In the genomic region with DNA sequence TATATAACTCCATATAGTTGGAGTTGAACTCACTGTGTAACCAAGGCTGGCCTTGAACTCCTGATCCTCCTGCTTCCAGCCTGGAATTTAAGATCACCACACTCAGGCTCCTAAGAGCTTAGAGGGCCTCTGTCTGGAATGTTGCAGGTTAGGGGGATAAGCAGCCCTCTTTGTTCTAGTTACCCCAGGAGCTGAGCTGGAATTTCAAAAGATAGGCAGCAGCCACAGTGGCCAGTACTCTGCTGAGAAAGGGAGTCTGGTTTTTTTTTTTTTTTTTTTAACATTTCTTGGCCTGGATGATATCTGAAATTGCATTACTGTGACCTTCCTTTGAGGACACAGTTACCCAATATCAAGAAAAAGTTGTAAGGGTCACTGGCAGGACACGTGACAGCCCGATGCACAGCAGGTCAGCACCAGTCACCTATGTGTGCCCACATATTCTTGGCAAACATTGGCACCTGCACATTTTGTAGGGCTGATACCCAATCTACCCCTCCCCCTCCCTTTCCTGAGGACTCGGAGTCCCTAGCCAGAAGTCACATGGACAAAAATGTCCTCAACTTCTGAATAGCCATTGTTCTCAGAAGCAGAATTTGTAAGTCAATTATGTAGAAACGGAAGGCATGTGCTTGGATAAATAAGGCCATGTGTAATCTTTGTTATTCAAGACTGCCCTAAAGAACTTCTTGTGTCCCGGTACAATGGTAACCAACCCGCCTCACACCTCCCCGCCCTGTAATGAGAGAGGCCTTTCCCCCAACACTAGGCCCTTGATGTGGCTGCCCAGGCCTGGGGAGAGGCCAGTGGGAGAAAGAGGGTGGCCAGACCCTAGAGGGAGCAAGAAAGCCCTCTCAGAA, we compare ENCODE assay signal across 9 mouse cellular contexts. TPM values are rescaled to one million over a fixed set of nuclear protein-coding genes. Genes with fewer than 3 reads are reported as not detected.
DNase-seq lines count a peak whose midpoint lies in the region; ATAC-seq lines count a peak whose summit lies in the region.
"Had no signal": no experiment of that assay in that cellular context is flagged by ENCODE, and none has a peak within 500 bp of the region (broad histone marks: within the 10 kb centered on the region; RNA-seq: fewer than 3 reads in every experiment).

No protein-coding gene starts in this region.

- DNase-seq in adrenal gland, adult (ENCODE audit: inconsistent age in 2 of 2, low spot score in 1 of 2), result peak; percentile 48 to 89
- DNase-seq in adrenal gland, adult 18-20 months (ENCODE audit: low spot score in 2 of 2), result no peak
- DNase-seq in R1 (ENCODE audit: low read depth, low spot score), result peak; percentile 92
- peak; percentile 19 to 46 for DNase-seq in left cerebral cortex, postnatal 14 days (ENCODE audit: low spot score in 2 of 2)
- DNase-seq in right cerebral cortex, postnatal 36 days (ENCODE audit: low spot score in 2 of 2), result peak; percentile 18 to 25
- DNase-seq in urinary bladder, postnatal 10 days (ENCODE audit: low spot score), result no peak

- H3K4me3 ChIP-seq in forebrain, embryonic 15.5 days, result no peak overlapping the region
- no peak overlapping the region for H3K4me3 ChIP-seq in hindbrain, embryonic 12.5 days

- intact Hi-C loops in left cerebral cortex, postnatal 14 days (cut with DNase I), result no loop called here

- H3K4me2 ChIP-seq in forebrain, embryonic 15.5 days (replicated peaks), result no peak overlapping the region
- no peak overlapping the region for H3K4me2 ChIP-seq in hindbrain, embryonic 12.5 days (replicated peaks)

- 12% methylated on average over 7 of the region's 7 CpGs for WGBS in forebrain, embryonic 15.5 days
- WGBS in hindbrain, embryonic 12.5 days, result 8% methylated on average over 7 of the region's 7 CpGs

- ATAC-seq in forebrain, embryonic 15.5 days (replicated peaks), result peak; percentile 75
- ATAC-seq in hindbrain, embryonic 12.5 days (ENCODE audit: low FRiP score), result peak; percentile 68

- no peak overlapping the region for H3K9ac ChIP-seq in forebrain, embryonic 15.5 days (replicated peaks)
- H3K9ac ChIP-seq in hindbrain, embryonic 12.5 days, result no peak overlapping the region

- H3K27ac ChIP-seq in forebrain, embryonic 15.5 days (replicated peaks), result 0 out of 2 replicates have a peak overlapping the region, but pooled peaks have one; percentile 12
- H3K27ac ChIP-seq in hindbrain, embryonic 12.5 days, result peak overlapping the region; percentile 64
- H3K27ac ChIP-seq: macrophage had no signal

- H3K4me1 ChIP-seq in forebrain, embryonic 15.5 days, result peaks cover 5% of the 10 kb centered on the region; the same call in 1 of the 2 replicates
- peaks cover 15% of the 10 kb centered on the region for H3K4me1 ChIP-seq in hindbrain, embryonic 12.5 days

- no peaks in the 10 kb centered on the region for H3K27me3 ChIP-seq in forebrain, embryonic 15.5 days
- H3K27me3 ChIP-seq in hindbrain, embryonic 12.5 days, result no peaks in the 10 kb centered on the region

- H3K36me3 ChIP-seq in forebrain, embryonic 15.5 days, result no peaks in the 10 kb centered on the region
- H3K36me3 ChIP-seq in hindbrain, embryonic 12.5 days, result no peaks in the 10 kb centered on the region

- no peaks in the 10 kb centered on the region for H3K9me3 ChIP-seq in forebrain, embryonic 15.5 days
- H3K9me3 ChIP-seq in hindbrain, embryonic 12.5 days (replicated peaks), result no peaks in the 10 kb centered on the region

RNA-seq across cellular contexts. Expression of a gene that starts 1.1 kb away (rescaled TPM):
- total RNA-seq in adrenal gland, adult 18-20 months (2021), result 100 to 1,000 TPM; 191 to 229 TPM
- polyA plus RNA-seq in forebrain, embryonic 15.5 days (2015; fragmentation: Nextera tagmentation; extraction: Ambion mirVana), result 43.1 and 45.5 TPM in 2 replicates
- polyA plus RNA-seq in hindbrain, embryonic 12.5 days (2016; fragmentation: Nextera tagmentation; extraction: Ambion mirVana), result 35.0 and 37.0 TPM in 2 replicates
- 10 to 100 TPM; 37.7 to 44.4 TPM for total RNA-seq in left cerebral cortex, postnatal 14 days (2021)

Comparison
In these comparisons a context has a peak if more than half of its experiments do, and no peak if none do; other contexts are left out.
1. DNase-seq: peak in adrenal gland, adult (2 of 2), R1 (single experiment), left cerebral cortex, postnatal 14 days (2 of 2) and right cerebral cortex, postnatal 36 days (2 of 2); none in adrenal gland, adult 18-20 months (0 of 2) and urinary bladder, postnatal 10 days (single experiment).
2. RNA of a gene that starts 1.1 kb away (total RNA-seq): 191 to 229 TPM in adrenal gland, adult 18-20 months; 37.7 to 44.4 TPM in left cerebral cortex, postnatal 14 days; every median in the first group is over 4 times any median in the second.